Mouse (Mus musculus): Measurements from ENCODE around the gene Dcbld2.

The Dcbld2 gene

DNA sequence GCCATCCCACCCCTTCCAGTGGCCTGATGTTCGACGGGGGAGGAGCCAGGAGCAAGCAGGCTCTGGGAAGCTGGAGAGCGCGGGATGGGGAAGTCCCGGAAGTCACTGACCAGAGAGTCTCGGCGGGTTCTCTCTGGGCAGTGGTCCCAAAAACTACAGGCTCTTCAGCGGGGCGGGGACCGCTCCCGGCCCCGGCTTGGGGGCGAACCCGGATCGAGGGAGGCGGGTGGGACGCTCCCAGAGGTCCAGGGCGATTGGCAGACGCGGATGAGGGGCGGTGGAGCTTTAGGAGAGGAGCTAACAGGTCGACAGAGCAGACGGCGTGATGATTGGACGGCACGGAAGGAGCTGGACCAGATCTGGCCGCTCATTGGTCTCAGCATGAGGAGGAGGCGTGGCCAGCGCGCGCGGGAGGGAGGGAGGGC, at the start of gene Dcbld2:
TSS of gene Dcbld2 (plus strand) at position 382 of the 425 bp plus-strand sequence.
- in situ Hi-C loops (cut with MboI), result no loop called here

DNA sequence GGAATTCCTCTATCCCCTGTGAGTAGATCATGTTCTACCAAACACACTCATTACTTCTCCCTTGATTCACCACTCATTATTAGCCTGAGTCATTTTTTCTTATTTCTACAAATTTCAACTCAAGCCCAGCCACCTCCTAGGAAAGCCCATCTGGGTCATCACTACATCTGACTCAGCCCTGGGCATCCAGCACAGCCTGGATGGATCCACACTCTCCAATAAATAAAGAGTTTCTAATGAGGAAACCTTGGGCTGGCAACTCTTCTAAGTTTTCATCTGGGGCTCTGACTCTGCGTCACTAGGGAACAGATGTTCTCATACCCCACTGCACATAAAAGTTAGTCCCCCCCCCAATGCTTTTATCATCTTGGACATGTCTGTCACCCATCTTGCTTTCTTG, 31.1 kb upstream of the Dcbld2 start:
- in situ Hi-C loops (cut with MboI), result no loop called here

DNA sequence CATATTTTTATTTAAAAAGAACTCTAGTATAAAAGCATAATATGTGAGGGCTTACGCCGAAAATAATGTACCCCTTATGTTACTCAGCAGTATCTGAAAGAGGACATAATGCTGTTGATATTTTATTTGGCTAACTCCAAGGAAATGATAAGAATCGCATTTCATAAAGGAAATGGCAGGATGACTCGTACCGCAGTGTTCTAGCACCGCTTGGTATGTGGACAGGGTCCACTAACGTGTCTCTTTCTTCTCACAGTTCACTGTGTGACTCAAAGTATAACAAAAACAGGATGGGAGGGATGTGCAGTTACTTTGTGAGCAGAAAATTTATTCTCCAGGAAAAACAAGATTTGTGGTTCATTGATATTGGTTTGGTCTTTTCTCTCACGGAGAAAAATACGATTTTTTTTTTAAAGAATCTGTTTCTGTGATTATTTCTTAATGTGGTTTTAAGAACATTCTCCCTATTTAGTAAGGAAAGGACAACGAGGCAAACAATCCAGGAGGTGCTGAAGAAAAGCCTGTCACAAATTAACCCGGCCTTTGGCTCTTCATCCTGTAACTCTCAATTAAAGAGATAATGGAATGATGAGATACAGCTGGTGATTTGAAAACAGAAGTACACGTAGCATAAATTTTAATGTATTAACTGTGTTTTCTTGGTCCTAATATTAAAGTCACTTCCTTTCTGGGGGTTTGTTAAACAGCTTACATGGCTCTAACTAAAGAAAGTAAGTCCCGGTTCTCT, 30.3 kb upstream of the Dcbld2 start:
- in situ Hi-C loops (cut with MboI), result no loop called here

DNA sequence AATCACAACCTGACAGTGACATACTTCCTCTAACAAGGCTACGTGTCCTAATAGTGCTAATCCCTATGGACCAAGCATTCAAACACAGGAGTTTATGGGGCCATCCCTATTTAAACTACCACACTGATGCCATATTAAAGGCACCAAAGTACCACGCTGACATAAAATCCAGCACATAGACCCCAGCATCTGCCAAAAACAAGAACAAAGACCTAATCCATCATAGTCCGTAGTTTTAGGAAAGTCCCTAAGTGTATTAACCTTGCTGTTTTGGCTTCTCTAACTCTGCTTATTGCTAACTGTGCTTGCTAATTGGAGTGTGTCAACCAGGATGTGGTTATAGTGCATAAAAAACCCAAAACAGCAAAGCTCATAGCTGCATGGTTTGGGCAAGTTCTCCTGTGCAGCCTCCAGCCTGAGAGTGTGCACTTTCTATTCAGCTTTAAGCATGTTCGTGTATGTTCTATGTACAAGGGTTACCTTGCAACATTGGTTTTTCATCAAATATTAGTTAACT, 21.9 kb upstream of the Dcbld2 start:
- in situ Hi-C loops (cut with MboI), result no loop called here

- in situ Hi-C loops (cut with MboI), result no loop called here
Measured at GRCm38 (mm10) chr16:58389143-58389755, 19.0 kb upstream of the Dcbld2 start.

DNA sequence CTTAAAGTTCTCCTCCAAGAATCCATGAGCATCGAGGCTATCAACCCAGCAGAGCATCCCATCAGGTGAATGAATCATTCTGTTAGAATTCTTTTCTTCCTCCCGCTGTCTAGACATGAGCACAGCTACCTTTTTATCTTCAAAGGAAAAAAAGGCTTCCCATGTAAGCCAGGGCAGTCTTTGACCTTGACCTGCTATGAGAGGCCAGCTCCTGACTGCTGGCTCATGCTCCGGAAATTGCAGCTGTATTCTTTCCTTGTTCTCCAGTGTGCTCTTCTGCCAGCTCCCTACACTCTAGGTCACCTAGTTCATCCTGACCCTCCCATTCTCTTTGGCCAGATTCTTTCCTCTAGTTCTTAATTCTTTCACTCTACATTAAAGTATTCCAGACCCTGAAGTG, 15.2 kb upstream of the Dcbld2 start:
- in situ Hi-C loops (cut with MboI), result no loop called here

- in situ Hi-C loops (cut with MboI), result no loop called here
Measured at GRCm38 (mm10) chr16:58394156-58394555, 14.1 kb upstream of the Dcbld2 start.

DNA sequence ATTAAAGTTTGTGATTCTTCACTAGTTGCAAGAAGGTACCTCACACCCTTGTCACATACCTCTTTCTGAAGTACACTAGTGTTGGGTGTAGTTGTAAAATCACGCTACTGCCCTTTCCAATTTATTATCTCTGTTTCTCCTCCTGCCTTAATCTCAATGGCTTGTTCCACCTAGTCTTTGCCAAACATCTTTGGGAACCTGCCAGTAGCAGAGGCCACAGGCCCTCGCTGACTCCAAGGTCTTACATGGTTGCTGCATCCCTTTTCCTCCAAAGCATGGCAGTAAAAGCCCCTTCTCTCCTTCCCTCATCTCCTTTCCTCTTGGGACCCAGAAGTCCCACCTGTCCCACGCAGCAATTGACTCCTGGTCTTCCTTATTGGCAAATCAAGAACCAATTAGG, 9.6 kb upstream of the Dcbld2 start:
- in situ Hi-C loops (cut with MboI), result no loop called here

GRCm38 (mm10) chr16:58401079-58401478, 7.2 kb upstream of the Dcbld2 start:
- in situ Hi-C loops (cut with MboI), result no loop called here

- in situ Hi-C loops (cut with MboI), result no loop called here
Measured at GRCm38 (mm10) chr16:58404665-58405064, 3.6 kb upstream of the Dcbld2 start.

GRCm38 (mm10) chr16:58405271-58405670, 3.0 kb upstream of the Dcbld2 start:
- in situ Hi-C loops (cut with MboI), result no loop called here

- in situ Hi-C loops (cut with MboI), result no loop called here
Measured at GRCm38 (mm10) chr16:58408487-58409281, 441 bp downstream of the Dcbld2 start.

GRCm38 (mm10) chr16:58409825-58410224, 1.6 kb downstream of the Dcbld2 start:
- in situ Hi-C loops (cut with MboI), result no loop called here

DNA sequence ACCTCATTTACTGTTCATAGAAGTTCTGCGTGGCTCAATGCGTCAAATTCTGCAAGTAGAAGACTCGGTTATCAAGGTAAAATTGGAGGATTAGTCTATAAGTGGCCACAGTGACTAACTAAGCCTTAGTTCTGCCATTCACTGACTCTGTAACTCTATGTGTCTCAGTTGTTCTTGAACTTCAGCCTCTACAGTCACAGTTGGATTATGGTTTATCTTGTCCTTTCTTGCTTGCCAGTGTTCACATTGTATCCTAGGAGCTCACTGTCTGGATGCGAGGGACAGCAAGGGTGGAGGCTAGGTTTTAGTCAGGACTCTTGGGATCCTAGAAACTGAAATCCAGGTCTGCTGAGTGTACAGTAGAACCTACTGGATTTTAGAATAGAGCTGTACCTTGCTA, 6.6 kb downstream of the Dcbld2 start:
- in situ Hi-C loops (cut with MboI), result no loop called here

DNA sequence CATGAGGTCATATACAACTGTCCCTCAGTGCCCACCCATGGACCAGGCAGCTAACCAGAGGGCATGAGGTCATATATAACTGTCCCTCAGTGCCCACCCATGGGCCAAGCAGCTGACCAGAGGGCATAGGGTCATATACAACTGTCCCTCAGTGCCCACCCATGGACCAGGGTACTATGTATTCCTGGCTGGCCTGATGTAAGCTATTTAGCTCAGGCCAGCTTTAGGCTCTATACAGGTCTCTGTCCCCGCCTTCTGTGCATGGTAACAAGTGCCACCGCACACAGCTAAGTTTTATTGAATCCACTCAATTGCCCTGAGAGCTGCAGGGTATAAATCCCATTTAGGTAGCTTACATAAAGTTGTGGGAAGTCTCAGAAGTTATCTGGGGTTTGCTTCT, 7.3 kb downstream of the Dcbld2 start:
- in situ Hi-C loops (cut with MboI), result no loop called here

DNA sequence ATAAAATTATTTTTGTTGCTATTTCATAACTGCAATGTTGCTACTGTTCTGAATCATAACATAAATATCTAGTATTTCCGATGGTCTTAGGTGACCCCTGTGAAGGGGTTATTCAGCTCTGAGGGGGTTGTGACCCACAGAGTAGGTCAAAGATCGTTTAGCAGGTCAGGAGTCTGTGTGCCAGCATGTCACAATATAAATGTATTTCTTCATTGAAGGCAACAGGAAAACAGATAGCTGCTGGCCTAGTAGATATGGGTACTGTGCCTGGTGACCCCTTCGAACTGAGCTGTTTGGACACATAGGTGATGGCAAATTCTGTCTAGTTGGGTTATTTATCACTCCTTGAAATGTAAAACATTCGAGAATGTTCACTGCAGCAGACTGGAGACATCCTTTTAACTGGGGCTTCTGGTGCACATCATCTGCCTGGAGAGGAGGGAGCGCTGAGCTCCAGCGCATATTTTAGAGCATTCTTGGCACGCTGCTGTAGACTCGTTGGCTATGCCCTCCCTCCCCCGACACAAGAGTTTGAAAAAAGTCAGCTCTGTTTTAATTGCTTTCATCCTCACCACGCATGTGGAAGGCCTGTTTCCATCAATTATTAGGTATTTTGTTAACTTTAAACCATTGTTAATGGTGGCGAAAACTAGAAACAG, 13.6 kb downstream of the Dcbld2 start:
- in situ Hi-C loops (cut with MboI), result no loop called here

DNA sequence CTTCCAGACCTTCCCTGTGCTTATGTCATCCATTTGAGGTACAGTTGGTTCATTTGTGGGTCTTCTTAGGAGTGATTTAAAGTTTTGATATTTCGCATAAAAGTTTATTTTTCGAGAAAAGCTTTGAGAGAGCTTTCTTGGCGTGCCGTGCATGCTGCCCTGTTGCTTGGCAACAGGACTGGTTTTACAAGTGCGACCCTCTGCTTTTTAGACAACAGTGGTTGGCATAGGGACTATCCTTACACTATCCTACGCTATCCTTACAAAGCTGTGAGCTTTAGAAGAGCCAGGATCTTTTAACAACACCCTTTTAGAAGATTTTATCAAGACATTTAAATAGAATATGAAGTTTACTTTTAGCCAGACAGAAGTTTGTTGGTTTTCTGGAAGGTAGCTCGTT, 22.0 kb downstream of the Dcbld2 start:
- in situ Hi-C loops (cut with MboI), result no loop called here

GRCm38 (mm10) chr16:58432384-58432783, 24.1 kb downstream of the Dcbld2 start:
- in situ Hi-C loops (cut with MboI), result no loop called here

GRCm38 (mm10) chr16:58444735-58445134, 36.5 kb downstream of the Dcbld2 start:
- in situ Hi-C loops (cut with MboI), result no loop called here

GRCm38 (mm10) chr16:58446281-58447259, 38.3 kb downstream of the Dcbld2 start:
- in situ Hi-C loops (cut with MboI), result no loop called here

GRCm38 (mm10) chr16:58449073-58449472, 40.8 kb downstream of the Dcbld2 start:
- in situ Hi-C loops (cut with MboI), result no loop called here
